Mouse (Mus musculus) G1E (cell line): ENCODE measurements around the gene Pop5.

Source experiments
- CTCF ChIP-seq: IDR thresholded peaks from 2 replicates; pipeline ENCODE4 v1.5.1; 2012; ENCODE audit warnings: low read depth, low read length, inconsistent platforms, mixed read lengths
- POLR2AphosphoS5 ChIP-seq: IDR thresholded peaks from 2 replicates; pipeline ENCODE4 v1.6.1; 2012; ENCODE audit warnings: low read depth, low read length, inconsistent platforms; ENCODE audit not compliant: insufficient replicate concordance

DNA sequence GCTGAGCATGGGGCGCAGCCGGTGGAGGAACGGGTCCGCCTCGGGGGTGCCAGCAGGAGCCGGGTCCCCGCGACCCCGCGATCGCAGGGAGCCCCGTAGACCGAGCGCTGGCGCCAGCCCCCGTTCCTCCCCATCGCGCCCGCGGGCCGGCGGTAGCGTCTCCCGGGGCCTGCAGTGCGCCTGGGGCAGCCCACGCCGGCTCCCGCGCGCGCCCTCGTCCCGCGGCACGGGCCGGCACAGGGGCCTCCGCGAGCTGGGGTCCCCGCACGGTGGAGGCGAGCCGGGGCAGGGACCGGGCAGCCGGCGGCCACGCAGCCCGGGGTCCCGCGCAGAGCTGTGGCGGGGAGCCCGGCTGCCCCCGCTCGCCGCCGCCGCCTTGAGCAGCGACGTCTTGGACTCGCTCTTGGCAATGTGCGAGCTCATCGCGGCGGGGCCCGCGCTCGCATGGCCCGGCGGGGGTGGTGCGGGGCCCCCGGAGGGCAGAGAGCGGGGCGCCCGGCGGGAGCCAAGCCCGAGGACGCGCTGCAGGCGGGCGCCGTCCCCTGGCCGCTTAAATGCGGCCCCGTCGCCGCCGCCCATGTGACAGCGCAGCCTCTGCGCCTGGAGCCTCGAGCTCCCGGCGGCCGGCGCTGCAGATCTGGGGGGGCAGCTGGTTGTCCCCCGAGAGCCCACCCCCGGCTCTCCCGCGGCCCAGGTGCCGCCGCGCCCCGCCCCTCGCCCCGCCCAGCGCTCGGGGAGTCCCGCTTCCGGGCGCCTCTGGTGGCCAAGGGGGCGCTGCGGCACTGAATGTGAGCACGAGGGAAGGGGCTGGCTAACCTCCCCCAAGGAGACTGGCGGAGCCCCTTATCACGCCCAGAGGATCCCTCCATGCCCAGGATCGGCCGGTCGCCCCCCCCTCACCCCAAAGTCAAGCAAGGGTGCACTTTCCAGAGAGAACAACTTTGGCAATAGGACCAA is 41.7 kb upstream of the Pop5 start, which contains the start of gene Cabp1:
- TF ChIP-seq CTCF: no peak
- no peak for TF ChIP-seq POLR2AphosphoS5
